Mouse (Mus musculus) cerebellum, adult 2 months (tissue): ENCODE data around the gene Ggnbp2.

Experiments used
- CTCF ChIP-seq: fragments of 200-500 bp; IDR thresholded peaks from 2 replicates; pipeline ENCODE4 v1.5.1; 2011; ENCODE audit warnings: low read depth, mild to moderate bottlenecking, control low read depth, low read length, moderate library complexity, borderline replicate concordance; ENCODE audit not compliant: insufficient read depth
- POLR2A ChIP-seq: fragments of 200-500 bp; IDR thresholded peaks from 2 replicates; pipeline ENCODE4 v1.6.1; 2011; ENCODE audit warnings: low read length, control low read depth, borderline replicate concordance; ENCODE audit not compliant: insufficient read depth

DNA sequence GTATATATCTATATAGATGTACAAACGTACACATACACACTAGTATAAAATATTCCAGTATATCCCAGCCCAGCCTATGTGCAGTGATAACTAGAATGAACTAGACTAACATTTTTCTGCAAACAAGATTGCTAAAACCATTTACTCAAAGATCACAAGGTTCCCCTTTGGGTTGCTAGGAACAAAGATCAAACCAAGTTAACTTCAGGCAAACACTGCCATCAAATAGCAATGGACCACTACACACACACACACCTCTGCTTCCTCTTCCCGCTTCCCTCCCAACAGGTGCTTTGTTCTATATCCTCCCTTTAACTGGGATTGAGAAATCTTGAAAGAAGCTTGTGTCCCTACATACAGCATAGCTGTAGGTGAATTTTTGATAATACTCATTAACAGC is 3.0 kb downstream of the Ggnbp2 start:
- TF ChIP-seq POLR2A (no peak), CTCF (no peak)
